Mouse (Mus musculus) heart, postnatal 0 days (tissue): ENCODE data around the gene Coq5.

Experiments used
- CTCF ChIP-seq: IDR thresholded peaks from 2 replicates; pipeline ENCODE4 v1.5.1; 2016; ENCODE audit warnings: antibody characterized with exemption, control low read depth, low read depth
- EP300 ChIP-seq: IDR thresholded peaks from 2 replicates; pipeline ENCODE4 v1.6.1; 2016; ENCODE audit warnings: antibody characterized with exemption, low read depth

- no peak for TF ChIP-seq EP300
- no peak for TF ChIP-seq CTCF
Observed at GRCm38 (mm10) chr5:115266340-115266739, 13.1 kb upstream of the Coq5 start.
